Mouse (Mus musculus) forebrain, postnatal 0 days (tissue): ENCODE results near the gene Prrg2. TPM values are rescaled to one million over a fixed set of nuclear protein-coding genes. Genes with fewer than 3 reads are reported as not detected.

Source experiments
- ATAC-seq: fragments of 200-750 bp; cut with Nextera tagmentation; 2 replicates; pipeline ENCODE4 v1.8.0; 2017; ENCODE audit warnings: mild to moderate bottlenecking, moderate library complexity
- DNase-seq: peaks from one replicate; pipeline ENCODE4 v3.0.0-alpha.2; 2015
- H3K27ac ChIP-seq: fragments of 300-500 bp; sonication (generic); 2 replicates; pipeline ENCODE4 v1.5.1; 2014; ENCODE audit warnings: low read depth, mild to moderate bottlenecking, antibody characterized with exemption, low read length, moderate library complexity, mixed read lengths
- H3K27me3 ChIP-seq: fragments of 300-500 bp; sonication (generic); 2 replicates; pipeline ENCODE4 v1.6.1; 2014; ENCODE audit warnings: mild to moderate bottlenecking, low read length, mixed read lengths; ENCODE audit not compliant: insufficient read depth
- H3K36me3 ChIP-seq: fragments of 300-500 bp; sonication (generic); 2 replicates; pipeline ENCODE4 v1.6.1; 2014; ENCODE audit warnings: mild to moderate bottlenecking, moderate library complexity; ENCODE audit not compliant: insufficient read depth
- H3K4me1 ChIP-seq: fragments of 300-500 bp; sonication (generic); 2 replicates; pipeline ENCODE4 v1.6.1; 2014; ENCODE audit warnings: antibody characterized with exemption; ENCODE audit not compliant: insufficient read depth
- H3K4me2 ChIP-seq: fragments of 300-500 bp; sonication (generic); 2 replicates; pipeline ENCODE4 v1.6.1; 2014; ENCODE audit warnings: low read depth, mild to moderate bottlenecking, moderate library complexity
- H3K4me3 ChIP-seq: fragments of 300-500 bp; sonication (generic); 2 replicates; pipeline ENCODE4 v1.5.1; 2014; ENCODE audit warnings: low read depth, low read length, mixed read lengths
- H3K9ac ChIP-seq: fragments of 300-500 bp; sonication (generic); 2 replicates; pipeline ENCODE4 v1.6.1; 2014; ENCODE audit warnings: mild to moderate bottlenecking
- H3K9me3 ChIP-seq: fragments of 300-500 bp; sonication (generic); 2 replicates; pipeline ENCODE4 v1.6.1; 2016; ENCODE audit warnings: low read length
- CTCF ChIP-seq: sonication (generic); IDR thresholded peaks from 2 replicates; pipeline ENCODE4 v1.5.1; 2016; ENCODE audit warnings: antibody characterized with exemption, control low read depth, low read depth
- WGBS: fragments of 180-500 bp; shearing (Covaris S2); extraction: QIAGEN DNeasy Blood & Tissue Kit; methylation state at CpG from one replicate; pipeline ENCODE4 v1.1.7; 2014; 5-methylcytosine and 5-hydroxymethylcytosine counted together
- polyA plus RNA-seq: library from polyadenylated mRNA; unstranded; fragments of >200 nt; fragmentation: Nextera tagmentation; extraction: Ambion mirVana; gene quantifications from 2 replicates; pipeline ENCODE4 v1.2.1, GENCODE M21; 2015
- total RNA-seq: library from RNA; depleted of rRNA; stranded (reverse); fragments of >200 nt; gene quantifications from 2 replicates; pipeline ENCODE4 v1.2.3, GENCODE M21; 2014

Prrg2 gene
- total and polyA plus RNA-seq, 2 experiments from 2014 or later = 15.1 to 15.9 TPM

DNA sequence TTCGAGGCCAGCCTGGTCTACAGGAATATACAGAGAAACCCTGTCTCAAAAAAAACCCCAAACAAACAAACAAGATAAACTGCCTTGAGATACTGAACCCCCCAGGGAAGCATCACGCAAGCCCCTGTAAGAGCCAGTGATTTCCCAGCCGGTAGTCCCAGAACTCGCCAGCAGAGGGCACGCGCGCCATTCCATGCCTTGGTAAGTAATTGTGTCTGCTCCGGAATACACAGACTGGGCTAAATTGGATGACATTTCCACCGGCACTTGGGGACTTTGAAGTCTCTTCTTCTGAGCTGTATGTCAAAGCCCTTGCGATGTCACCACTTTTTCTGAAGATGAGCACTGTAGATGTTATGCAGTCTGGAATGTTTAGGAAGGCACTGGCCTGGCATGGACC is 17.4 kb upstream of the Prrg2 start:
- Histone ChIP-seq H3K9me3 (no peaks in the 10 kb centered on the region), H3K4me3 (no peak overlapping the region), H3K36me3 (peaks cover 31% of the 10 kb centered on the region), H3K27me3 (no peaks in the 10 kb centered on the region), H3K4me2 (no peak overlapping the region), H3K9ac (no peak overlapping the region), H3K4me1 (no peaks in the 10 kb centered on the region), H3K27ac (no peak overlapping the region)
- under 1% methylated on average over 10 of the region's 10 CpGs for WGBS
- peak; percentile 94 for DNase-seq
- peak; percentile 97 for TF ChIP-seq CTCF
- ATAC-seq = peak; percentile 69

DNA sequence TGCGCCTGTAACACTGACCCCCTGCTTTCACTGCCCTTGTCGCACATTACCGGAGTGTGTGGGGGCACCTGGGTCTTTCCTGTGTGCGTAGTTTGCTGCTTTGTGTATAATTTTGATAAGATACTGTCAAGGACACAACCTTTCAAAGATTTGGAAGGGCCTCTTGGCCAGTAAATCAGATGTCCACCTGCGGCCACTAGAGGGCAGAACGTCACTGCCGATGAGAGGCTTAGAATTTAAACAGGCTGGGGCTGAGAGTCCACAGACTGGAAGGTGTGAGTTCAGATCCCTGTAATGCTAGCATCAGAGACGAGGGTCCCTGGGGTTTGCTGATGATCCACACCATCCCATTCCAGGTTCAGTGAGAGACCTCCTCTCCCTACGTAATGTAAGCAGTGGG is 16.0 kb upstream of the Prrg2 start:
- Histone ChIP-seq H3K4me3 (no peak overlapping the region), H3K36me3 (peaks cover 34% of the 10 kb centered on the region), H3K4me2 (no peak overlapping the region), H3K9ac (no peak overlapping the region), H3K9me3 (no peaks in the 10 kb centered on the region), H3K27ac (no peak overlapping the region), H3K27me3 (no peaks in the 10 kb centered on the region), H3K4me1 (no peaks in the 10 kb centered on the region)
- peak; percentile 69 for DNase-seq
- peak; percentile 78 for TF ChIP-seq CTCF
- ATAC-seq = no peak
- WGBS = 38% methylated on average over 9 of the region's 9 CpGs

DNA sequence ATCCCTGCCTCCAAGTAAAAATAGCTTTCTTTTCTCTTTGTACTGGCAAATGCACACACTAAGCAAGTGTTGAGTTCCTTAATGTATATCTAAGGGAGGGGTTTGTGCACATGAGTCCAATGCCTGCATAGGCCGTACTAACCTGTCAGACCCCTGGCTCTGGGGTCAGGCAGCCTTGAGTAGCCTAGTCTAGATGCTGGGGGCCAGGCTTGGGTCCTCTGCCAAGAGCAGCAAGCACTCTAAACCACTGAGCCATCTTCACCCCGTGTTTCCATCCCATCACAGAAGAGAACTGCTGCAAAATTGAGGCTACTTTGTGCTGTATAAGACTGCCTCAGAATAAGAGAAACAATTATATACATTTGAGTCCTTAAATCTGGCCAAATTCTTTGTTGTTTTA is 15.4 kb upstream of the Prrg2 start:
- Histone ChIP-seq H3K27ac (no peak overlapping the region), H3K36me3 (peaks cover 34% of the 10 kb centered on the region), H3K27me3 (no peaks in the 10 kb centered on the region), H3K9ac (no peak overlapping the region), H3K9me3 (no peaks in the 10 kb centered on the region), H3K4me1 (no peaks in the 10 kb centered on the region), H3K4me2 (no peak overlapping the region), H3K4me3 (no peak overlapping the region)
- 94% methylated on average over 2 of the region's 2 CpGs for WGBS
- ATAC-seq (no peak), DNase-seq (no peak)
- no peak for TF ChIP-seq CTCF

DNA sequence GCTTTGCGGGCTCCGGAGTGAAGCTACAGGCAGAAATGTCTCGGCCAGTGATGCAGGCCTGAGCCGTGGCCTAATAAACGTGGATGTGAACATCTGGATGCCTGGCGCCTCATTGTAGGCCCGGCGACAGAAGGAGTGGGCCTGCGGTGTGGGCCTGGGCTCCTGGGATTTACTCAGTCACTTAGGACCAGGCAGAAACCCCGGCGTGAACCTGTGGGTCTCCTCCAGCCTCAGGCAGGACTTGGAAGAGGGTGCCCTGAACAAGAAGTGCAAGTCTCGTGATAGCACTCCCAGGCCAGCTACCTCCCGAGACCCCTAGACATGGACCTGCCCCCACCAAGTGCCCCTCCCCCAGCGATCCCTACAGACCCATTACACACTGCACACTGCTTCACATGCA is 14.8 kb upstream of the Prrg2 start:
- DNase-seq (no peak), ATAC-seq (no peak)
- Histone ChIP-seq H3K4me1 (no peaks in the 10 kb centered on the region), H3K27ac (no peak overlapping the region), H3K9ac (no peak overlapping the region), H3K9me3 (no peaks in the 10 kb centered on the region), H3K4me3 (no peak overlapping the region), H3K27me3 (no peaks in the 10 kb centered on the region), H3K4me2 (no peak overlapping the region), H3K36me3 (peaks cover 34% of the 10 kb centered on the region)
- no peak for TF ChIP-seq CTCF
- WGBS = 89% methylated on average over 14 of the region's 14 CpGs

DNA sequence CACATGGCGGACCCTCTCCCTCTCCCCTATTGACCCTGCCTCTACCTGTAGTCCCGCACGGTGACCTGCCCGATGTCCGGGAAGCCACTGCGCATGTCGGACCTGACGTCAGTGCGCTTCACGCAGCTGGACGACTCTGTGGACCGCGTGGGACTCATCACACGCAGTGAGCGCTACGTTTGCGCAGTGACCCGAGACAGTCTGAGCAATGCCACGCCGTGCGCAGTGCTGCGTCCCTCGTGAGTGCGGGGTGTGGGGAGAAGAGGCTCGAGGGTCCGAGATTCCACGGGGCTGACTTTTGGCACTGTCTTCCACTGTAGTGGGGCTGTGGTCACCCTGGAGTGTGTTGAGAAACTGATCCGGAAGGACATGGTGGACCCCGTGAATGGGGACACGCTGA is 14.0 kb upstream of the Prrg2 start:
- no peak for DNase-seq
- Histone ChIP-seq H3K4me1 (no peaks in the 10 kb centered on the region), H3K4me3 (no peak overlapping the region), H3K9me3 (no peaks in the 10 kb centered on the region), H3K27me3 (no peaks in the 10 kb centered on the region), H3K36me3 (peaks cover 34% of the 10 kb centered on the region), H3K9ac (no peak overlapping the region), H3K4me2 (no peak overlapping the region), H3K27ac (no peak overlapping the region)
- WGBS = 92% methylated on average over 30 of the region's 30 CpGs
- ATAC-seq = no peak
- TF ChIP-seq CTCF = no peak

DNA sequence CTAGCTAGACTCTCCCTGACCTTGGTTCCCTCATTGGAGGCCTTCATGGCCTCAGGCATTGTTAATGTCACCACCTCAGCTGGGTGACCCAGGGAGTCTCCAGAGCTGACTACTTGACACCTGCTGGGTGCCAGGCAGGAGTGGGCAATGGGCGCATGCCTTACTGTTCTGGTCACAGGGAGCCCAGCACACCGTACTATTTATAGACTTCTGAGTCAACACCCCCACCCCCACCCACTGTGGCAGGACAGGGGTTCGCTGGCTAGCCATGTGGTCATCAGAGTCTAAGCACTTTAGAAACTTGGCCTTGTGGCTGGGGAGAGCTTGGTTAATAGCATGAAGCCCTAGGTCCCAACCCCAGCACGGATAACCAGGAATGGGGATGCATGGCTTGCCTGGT is 12.9 kb upstream of the Prrg2 start:
- H3K9me3 ChIP-seq = no peaks in the 10 kb centered on the region
- ATAC-seq = no peak
- WGBS = 87% methylated on average over 4 of the region's 4 CpGs
- H3K27me3 ChIP-seq = no peaks in the 10 kb centered on the region
- no peak for DNase-seq
- no peak overlapping the region for H3K4me2 ChIP-seq
- peaks cover 34% of the 10 kb centered on the region for H3K36me3 ChIP-seq
- H3K27ac ChIP-seq = no peak overlapping the region
- H3K4me3 ChIP-seq = no peak overlapping the region
- H3K9ac ChIP-seq = no peak overlapping the region
- no peaks in the 10 kb centered on the region for H3K4me1 ChIP-seq
- no peak for TF ChIP-seq CTCF

DNA sequence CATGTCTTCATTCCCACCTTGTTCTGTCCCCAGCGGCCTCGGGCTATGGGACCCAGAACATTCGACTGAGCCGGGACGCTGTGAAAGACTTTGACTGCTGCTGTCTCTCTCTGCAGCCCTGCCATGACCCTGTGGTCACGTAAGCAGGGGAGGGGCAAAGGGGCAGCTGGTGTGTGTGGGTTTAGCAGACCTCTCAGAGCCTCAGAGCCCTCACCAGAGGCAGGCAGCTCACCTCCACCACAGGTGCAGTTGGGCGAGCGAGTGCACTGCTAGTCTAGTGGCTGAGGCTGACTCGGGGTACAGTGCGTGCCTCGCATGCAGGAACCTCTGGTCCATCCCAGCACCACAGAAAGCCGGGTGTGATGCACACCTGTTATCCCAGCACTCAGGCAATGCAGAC is 11.5 kb upstream of the Prrg2 start:
- H3K9me3 ChIP-seq = no peaks in the 10 kb centered on the region
- ATAC-seq (no peak), DNase-seq (no peak)
- no peak for TF ChIP-seq CTCF
- H3K4me3 ChIP-seq = no peak overlapping the region
- H3K9ac ChIP-seq = no peak overlapping the region
- no peaks in the 10 kb centered on the region for H3K4me1 ChIP-seq
- no peak overlapping the region for H3K4me2 ChIP-seq
- 92% methylated on average over 12 of the region's 12 CpGs for WGBS
- peaks cover 34% of the 10 kb centered on the region for H3K36me3 ChIP-seq
- H3K27me3 ChIP-seq = no peaks in the 10 kb centered on the region
- H3K27ac ChIP-seq = no peak overlapping the region
